Mouse (Mus musculus): ENCODE measurements around the gene Sipa1l2.
"Not testable (repeated sequence)": the region's sequence is repeated elsewhere in the genome, so short reads cannot be mapped to it uniquely, and the experiment has no call there.

Gene Sipa1l2

DNA sequence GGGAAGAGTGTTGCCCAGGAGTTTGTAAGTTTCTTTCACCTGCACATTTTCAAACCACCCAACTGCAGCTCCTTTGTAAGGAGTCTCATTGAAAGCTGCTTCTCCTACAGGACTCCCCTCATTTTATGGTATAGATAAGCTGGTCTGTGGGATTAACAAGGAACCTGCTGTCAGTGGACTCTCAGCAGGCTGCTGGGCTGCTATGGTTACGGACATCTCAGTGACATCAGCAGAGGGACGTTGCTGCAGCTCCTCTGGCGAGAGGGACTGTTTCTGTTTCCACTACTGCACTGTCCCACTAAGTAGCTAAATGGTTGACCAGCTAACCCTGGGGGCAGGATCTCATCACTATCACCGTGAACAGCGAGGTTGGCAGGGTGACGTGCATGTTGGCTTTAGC lies 120.6 kb downstream of the Sipa1l2 start:
- no peak for DNase-seq (ENCODE audit: low spot score)

DNA sequence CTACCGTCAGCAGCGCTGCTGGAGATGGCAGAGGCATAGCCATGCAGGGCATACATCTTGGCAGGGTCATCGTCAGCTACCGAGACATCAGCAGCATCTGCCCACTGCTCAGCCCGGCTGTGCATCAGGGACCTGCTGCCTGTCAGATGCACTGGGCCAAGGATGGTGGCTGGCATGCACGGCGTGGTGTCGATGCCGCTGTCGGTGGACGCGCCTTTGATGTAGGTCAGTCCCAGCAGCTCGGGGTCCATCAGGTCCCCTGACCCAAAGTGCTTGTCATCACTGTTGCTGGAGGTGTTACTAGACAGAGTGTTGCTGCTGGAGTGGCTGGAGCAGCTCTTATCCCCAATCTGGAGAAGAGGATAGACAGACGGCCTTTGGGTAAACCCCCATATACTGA lies 122.1 kb downstream of the Sipa1l2 start:
- DNase-seq (ENCODE audit: low spot score) = no peak

GRCm38 (mm10) chr8:125446236-125446635 lies 123.4 kb downstream of the Sipa1l2 start:
- DNase-seq (ENCODE audit: low spot score) = no peak

GRCm38 (mm10) chr8:125445225-125445609 lies 124.4 kb downstream of the Sipa1l2 start:
- peak; percentile 43 for DNase-seq (ENCODE audit: low spot score)

- DNase-seq (ENCODE audit: low spot score) = no peak
These were observed 125.0 kb downstream of the Sipa1l2 start for GRCm38 (mm10) chr8:125444457-125445224.

DNA sequence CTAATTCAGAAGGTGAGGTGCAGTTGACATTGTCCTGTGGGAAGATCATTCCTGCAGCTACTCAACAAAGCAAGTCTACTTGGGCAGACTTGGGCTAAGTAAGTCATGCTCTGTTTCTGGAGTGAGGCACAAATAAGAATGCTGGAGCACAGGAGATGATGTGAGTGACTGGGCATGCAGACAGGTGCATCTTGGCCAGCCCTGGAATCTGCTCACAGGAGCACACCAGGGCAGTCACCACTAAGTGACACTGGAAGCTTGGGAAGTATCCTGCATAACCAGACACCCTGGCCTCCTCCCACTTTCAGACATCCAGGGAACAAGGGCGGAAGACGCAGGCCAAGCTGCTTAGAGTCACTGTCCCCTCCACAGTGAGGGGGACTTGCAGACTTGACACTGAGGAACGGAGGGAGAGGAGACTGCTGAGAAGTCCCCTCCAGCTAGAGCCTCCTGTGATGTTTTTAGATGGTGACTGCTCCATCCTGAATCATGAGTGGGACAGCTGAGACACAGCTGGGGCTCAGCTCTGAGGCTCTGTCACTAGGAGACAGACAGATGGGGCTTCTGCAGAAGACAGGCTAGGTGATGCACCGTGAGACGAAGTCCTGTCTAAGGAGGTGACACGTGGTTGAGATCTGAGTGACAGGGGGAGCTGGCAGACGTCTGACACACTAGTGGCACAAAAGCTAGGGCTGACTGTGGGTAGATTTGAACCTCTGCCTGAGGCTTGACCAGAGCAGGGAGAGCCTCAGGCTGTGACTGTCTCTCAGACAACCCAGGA lies 134.1 kb downstream of the Sipa1l2 start:
- DNase-seq (ENCODE audit: low spot score) = no peak

DNA sequence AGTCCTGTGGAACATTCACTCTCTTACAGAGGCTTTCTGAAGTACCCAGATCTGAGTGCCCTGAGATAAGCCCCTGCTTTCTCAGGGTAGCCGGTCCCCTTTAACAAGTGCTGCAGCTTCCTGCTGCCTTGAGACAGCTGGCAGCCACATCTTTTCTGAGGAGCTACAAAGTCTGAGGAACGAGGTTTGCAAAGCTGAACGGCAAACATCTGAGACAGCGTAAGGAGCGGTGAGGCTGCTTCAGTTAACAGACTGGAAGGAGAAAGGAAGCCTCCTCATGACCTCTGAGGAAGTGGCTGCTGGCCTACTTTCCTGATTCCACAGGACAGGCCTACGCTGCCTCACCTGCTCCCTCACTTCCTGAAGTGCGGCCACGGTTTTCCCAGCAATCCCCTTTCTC lies 135.5 kb downstream of the Sipa1l2 start:
- DNase-seq (ENCODE audit: low spot score) = no peak

DNA sequence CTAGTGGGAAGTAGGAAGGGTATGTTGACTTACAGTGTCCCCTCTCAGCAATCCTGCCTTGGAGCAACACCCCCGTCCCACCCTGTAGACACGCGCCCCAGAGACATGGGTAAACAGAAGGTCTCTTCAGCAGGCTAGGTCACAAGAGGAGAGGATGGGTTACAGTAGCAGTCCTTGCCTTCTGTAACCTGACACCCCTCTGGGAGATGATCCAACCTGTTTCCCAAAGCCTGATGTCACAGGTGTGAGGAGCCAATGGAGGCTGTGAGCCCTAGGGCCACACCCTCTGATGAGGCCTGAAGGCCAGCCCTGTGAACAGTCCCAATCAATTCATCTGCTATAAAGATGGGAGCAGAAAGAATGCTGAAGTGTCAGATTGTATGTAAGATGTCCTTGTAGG lies 138.3 kb downstream of the Sipa1l2 start:
- DNase-seq (ENCODE audit: low spot score) = no peak

GRCm38 (mm10) chr8:125430796-125431195 lies 138.8 kb downstream of the Sipa1l2 start:
- no peak for DNase-seq (ENCODE audit: low spot score)

- DNase-seq (ENCODE audit: low spot score) = no peak
These were observed 140.5 kb downstream of the Sipa1l2 start for GRCm38 (mm10) chr8:125428979-125429690.

DNA sequence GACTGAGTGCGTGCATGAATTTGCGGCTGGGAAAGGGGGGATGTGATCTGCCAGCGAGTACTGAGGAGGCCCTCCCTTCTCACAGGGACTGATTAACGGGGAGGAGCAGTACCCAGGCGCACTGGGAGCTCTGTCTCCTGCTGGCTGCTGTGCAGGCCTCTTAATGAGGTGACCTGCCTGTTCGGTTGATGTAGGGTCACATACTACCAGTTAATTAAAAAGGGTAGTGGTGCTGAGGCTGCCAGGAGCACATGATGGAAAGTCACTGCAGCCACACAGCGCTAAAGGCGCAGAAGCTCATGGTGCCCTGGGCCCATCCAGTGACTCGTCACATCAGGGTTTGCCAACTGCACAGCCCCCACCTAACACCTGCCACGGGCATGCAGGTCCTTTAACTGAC lies 145.7 kb downstream of the Sipa1l2 start:
- no peak for DNase-seq (ENCODE audit: low spot score)

DNA sequence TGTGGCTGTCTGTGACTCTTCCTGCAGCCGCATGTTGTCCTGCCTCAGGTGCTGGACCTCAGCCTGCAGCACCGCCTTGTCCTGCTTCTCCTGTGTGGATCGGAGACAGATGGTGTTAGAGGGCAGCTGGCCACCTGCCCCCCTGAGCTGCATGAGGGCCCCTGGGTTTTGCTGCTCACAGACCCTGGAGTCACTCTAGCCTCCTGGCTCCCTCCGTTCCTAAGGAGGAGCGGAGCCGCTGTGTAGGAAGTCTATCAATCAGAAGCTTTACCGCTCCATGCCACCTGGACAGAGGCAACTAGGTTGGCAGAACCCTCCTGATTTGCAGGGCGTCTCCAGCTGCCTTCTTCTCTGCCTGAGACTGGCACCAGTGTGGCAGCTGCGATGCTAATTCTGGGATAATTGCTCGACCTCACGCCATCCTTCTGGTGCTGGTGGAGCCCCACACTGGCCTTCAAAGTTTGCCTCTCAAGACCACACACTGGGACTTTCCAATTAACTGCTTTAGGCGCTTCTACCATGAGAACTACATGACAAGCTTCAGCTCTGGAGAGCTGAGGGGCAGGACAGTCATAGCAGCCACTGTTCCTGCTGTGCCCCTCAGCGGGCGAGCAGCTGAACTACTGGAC lies 150.3 kb downstream of the Sipa1l2 start:
- no peak for DNase-seq (ENCODE audit: low spot score)

DNA sequence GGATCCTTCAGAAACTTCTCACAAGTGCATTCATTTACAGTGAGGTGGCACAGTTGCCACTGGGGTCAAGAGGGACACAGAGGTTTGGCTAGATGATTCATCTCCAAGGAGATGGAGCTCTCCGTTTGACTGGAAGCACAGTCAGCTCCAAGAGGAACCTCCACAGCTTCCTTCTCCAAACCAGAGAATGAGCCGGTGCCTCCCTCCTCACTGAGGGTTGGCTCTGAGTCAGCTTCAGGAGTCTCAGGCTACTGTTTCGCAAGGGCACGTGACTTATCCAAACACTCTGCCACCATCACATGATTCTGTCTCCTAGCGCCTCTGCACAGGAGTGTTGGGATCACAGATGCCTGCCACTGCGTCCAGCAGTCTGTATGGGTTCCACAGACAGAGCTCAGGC lies 153.5 kb downstream of the Sipa1l2 start:
- DNase-seq (ENCODE audit: low spot score) = no peak

- no peak for DNase-seq (ENCODE audit: low spot score)
These were observed 155.0 kb downstream of the Sipa1l2 start for GRCm38 (mm10) chr8:125414651-125415050.

DNA sequence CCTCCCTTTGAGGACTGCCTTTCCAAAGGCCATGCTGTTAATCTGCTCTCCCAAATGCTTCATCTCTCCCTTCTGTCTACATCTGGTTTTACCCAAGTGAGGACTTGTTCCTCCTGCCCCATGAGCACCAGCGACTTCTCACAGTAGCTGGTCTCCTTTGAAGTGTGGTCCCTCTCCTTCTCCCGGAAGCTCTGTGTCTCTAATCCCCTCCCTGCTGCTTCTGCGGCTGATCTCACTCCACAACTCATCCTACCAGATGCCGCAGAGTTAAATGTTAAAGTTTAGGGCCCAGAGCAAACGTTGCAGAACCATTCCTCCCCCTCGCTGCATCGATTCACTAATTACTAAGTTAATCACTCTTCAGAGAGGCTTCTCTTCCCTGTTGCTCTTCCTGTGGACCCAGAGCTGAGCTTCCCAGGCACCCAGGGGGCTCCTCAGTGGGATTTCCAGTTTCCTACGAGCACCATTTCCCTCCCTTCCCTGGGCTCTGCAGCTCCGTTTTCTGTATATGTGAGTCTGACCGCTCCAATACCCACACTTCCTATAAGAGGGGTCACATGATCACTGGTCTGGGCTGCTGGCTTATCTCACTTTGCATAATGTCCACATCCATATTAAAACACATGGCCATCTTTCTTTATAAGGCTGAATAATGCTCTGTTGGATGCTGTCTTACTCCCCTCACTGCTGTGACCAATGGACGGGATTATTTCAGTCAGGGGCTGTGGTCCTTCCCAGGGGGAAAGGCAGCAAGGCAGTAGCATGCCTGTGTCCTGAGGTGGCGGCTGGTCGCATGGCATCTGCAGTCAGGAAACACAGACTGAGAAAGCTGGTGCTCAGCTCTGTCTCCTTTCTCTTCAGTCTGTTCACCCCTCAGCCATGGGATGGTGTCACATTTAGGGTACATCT lies 156.4 kb downstream of the Sipa1l2 start:
- DNase-seq (ENCODE audit: low spot score) = no peak

DNA sequence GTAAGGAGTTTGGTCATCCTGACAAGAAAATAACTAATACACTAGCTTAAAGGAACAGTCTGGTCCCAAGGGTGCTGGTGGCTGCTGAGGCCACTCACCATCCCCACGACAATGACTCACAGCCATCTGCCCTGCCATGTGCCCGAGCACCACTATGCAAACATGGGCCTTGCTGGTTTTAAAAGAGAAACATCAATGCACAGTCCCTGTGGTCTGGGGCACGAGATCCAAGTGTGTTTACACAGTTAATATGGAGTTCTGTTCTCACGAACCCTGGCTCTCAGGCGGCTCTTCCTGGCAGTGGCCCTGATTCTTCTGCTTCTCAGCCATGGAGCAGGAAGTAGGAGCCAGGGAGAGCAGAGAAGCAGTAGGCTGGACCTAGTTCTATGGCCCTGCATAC lies 159.0 kb downstream of the Sipa1l2 start:
- DNase-seq (ENCODE audit: low spot score) = no peak

GRCm38 (mm10) chr8:125407672-125408071 lies 161.9 kb downstream of the Sipa1l2 start:
- no peak for DNase-seq (ENCODE audit: low spot score)

GRCm38 (mm10) chr8:125406453-125406852 lies 163.2 kb downstream of the Sipa1l2 start:
- DNase-seq (ENCODE audit: low spot score) = no peak

DNA sequence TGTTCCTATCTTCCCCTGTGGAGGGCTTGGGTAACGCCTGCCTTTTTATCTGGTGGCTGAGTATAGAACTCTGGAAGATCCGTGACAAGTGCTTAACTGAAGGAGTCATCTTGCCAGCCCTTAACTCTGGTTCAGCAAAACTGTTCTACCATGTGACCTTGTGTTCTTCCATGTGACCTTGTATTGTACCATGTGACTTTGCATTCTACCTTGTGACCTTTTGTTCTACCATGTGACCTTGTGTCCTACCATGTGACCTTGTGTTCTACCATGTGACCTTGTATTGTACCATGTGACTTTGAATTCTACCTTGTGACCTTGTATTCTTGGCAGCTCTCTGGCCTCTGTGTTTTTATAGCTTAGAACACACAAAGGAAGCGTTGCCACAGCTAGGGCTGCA lies 168.3 kb downstream of the Sipa1l2 start:
- no peak for DNase-seq (ENCODE audit: low spot score)

DNA sequence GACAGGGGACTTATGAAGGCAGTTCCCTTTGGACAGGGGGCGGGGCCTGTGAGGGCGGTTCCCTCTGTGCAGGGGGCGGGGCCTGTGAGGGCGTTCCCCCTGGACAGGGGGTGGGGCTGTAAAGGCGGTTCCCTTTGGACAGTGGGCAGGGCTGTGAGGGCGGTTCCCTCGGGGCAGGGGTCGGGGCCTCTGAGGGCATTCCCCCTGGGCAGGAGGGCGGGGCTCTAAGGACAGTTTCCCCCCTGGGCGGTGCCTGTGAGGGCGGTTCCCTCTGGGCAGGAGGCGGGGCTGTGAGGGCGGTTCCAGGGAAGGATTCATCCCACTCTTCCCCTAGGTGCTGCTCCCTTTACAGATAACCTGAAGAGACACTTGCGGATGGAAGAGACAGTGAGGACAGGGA lies 171.6 kb downstream of the Sipa1l2 start:
- DNase-seq (ENCODE audit: low spot score) = no peak

DNA sequence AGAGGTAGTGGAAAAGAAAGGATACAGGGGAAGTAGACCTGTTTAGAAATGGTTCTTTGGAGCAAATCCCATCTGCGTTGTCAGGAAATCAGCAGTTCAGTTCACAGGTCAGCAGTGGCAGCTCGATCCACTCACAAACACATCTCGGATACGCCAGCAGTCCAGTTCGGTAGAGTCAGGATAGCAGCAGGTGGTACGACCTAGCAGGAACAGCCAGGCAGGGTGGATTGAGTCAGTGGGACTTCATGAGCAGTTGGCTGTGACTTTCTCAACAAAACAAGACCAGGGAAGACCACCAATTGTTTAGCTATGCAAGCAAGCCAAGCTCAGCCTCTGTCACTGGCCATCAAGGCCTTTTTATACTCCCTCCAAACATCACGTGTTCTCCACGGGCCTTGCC lies 173.9 kb downstream of the Sipa1l2 start:
- not testable (repeated sequence) for DNase-seq (ENCODE audit: low spot score)
